Mouse (Mus musculus): Measurements from ENCODE around the gene Hspa1a.
"Not testable (repeated sequence)": the region's sequence is repeated elsewhere in the genome, so short reads cannot be mapped to it uniquely, and the experiment has no call there.

Gene Hspa1a

GRCm38 (mm10) chr17:34962841-34963240 lies 9.1 kb downstream of the Hspa1a start:
- no peak for DNase-seq

DNA sequence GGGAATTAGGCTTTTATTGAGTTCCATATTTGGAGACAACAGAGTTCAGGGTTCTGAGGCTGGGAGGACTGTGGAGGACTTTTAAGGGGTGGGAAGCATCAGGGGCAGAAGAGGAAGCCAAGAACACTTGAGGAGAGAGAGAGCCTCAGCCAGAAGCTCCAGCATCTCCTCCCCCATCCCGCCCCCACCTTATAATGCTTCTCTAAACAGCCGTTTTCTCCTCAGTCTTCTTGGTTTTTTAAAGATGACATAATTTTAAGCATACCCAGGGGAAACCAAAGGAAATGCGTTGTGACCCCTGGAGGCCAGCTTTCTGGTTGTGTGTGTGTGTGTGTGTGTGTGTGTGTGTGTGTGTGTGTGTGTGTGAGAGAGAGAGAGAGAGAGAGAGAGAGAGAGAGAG lies 9.8 kb downstream of the Hspa1a start:
- no peak for DNase-seq

GRCm38 (mm10) chr17:34960702-34961493 lies 11.1 kb downstream of the Hspa1a start:
- no peak for DNase-seq

- no peak for DNase-seq
Observed at GRCm38 (mm10) chr17:34959881-34960515, 12.0 kb downstream of the Hspa1a start.

GRCm38 (mm10) chr17:34959130-34959778 lies 12.7 kb downstream of the Hspa1a start, which contains the start of gene Hspa1b:
TSS of gene Hspa1b (minus strand) at chr17:34959238.
- peak; percentile 71 to 82 for DNase-seq

- DNase-seq: peak in 1 of 2 experiments; percentile 40
Observed at GRCm38 (mm10) chr17:34958734-34959129, 13.2 kb downstream of the Hspa1a start.

GRCm38 (mm10) chr17:34957966-34958365 lies 14.0 kb downstream of the Hspa1a start:
- DNase-seq: not testable (repeated sequence)

DNA sequence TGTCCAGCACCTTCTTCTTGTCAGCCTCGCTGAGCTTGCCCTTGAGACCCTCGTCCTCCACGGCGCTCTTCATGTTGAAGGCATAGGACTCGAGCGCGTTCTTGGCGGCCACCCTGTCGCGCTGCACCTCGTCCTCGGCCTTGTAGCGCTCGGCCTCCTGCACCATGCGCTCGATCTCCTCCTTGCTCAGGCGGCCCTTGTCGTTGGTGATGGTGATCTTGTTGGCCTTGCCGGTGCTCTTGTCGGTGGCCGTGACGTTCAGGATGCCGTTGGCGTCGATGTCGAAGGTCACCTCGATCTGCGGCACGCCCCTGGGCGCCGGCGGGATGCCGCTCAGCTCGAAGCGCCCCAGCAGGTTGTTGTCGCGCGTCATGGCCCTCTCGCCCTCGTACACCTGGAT lies 14.7 kb downstream of the Hspa1a start:
- not testable (repeated sequence) for DNase-seq

DNA sequence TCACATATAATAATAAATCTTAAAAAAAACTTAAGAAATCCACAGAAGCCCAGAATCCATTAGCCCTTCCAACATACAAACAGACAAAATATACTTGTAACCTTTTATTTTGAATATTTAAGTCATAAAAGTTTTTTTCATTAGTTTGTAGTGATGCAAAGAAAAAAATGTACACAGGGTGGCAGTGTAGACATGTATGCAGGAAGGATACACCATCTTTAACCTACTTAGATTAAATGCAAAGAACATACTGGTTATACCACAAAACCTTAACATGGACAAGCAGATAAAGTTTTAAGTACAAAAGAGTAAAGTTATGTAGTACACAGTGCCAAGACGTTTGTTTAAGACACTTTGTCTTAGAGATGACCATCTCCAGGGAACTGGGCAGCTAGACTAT lies 15.6 kb downstream of the Hspa1a start:
- DNase-seq: no peak

DNA sequence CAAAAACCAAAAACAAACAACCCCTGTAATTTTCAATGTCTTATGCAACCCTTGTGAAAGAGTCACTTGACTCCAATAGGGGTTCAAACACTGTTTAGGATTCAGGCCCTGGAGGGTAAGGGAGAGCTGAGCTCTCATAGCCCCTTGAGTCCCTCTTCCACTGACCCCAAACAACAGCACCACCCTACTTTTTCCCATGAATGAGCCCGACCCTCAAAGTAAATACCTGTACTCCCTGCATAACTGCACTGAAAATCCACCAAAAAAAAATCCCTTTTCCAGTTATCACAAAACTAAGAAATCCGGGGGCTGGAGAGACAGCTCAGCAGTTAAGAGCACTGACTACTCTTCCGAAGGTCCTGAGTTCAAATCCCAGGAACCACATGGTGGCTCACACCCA lies 16.1 kb downstream of the Hspa1a start:
- DNase-seq: no peak

DNA sequence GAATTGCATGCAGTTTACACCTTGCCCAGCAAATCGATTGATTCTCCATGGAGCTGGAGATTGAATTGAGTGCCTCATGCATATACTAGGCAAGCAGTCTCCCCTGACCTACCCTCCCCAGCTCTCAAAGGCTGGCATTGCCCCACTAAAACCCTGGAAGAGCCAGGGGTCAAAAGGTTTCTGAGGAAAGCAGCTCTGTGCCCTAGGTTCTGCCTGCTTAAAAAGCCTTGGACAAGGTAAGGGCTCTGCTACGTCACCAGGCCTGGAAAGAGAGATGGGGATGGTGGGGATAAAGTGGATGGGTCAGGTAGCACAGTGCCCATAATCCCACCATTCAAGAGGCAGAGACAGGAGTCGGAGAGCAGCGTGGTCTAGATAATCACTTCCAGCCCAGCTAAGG lies 17.1 kb downstream of the Hspa1a start:
- no peak for DNase-seq

DNA sequence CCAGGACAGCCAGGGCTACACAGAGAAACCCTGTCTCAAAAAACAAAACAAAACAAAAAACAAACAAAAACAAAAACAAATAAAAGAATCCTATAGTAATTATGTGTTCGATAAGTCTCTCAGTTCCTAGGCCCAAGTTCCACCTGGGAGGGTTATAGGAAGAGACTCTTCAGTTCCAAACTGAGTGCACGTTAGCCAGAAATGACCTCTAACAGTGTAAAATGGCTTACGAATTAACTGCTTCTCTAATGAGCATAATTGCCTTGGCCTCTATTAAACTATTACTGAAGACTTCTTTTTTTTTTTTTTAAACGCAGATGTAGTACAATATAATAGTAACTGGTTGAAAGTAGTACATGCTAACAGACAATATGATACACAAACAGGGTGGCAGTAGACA lies 18.1 kb downstream of the Hspa1a start:
- DNase-seq: no peak

DNA sequence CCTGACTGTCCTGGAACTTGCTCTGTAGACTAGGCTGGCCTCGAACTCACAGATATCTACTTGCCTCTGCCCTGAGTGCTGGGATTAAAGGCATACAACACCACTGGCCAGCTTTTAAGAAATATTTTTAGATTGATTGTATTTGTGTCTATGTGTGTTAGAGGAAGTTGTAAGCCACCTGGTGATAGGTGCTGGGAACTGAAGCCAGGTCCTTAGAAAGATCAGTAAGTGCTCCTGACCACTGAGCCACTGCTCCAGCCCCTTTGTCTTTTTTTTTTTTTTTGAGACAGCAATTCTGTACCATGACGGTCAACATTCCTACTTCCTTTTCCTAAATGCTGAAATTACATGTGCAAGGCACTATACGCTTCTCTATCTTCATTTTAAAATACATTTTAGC lies 18.7 kb downstream of the Hspa1a start:
- DNase-seq: no peak

DNA sequence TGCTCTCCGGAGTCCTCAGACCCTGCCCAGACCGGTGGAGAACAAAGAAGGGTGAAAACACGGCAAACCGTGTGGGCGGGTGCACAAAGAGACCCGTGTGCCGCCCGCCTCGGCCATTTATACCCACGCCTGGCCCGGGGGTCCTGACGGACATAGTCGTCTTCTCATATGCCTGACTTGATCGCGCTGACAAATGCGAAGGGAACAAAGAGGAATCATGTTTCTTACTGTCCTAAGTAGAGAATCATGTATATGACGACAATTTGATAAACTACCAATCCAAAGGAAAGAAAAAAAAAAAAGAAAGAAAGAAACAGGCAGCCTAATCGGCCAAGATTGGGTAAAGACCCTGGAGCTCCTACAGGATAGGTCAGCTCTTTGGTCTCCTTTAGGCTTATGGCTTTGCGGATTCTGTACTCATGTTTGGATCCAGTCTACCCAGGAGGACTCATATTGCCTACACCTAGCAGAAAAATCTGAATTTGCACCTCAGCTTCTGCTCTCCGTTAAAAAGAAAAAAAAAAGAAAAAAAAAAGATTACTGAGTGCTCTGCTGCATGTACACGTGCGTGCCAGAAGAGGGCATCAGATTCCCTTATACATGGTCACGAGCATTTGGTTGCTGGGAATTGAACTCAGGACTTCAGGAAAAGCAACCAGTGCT lies 19.4 kb downstream of the Hspa1a start:
- DNase-seq: peak; percentile 90 to 91

DNA sequence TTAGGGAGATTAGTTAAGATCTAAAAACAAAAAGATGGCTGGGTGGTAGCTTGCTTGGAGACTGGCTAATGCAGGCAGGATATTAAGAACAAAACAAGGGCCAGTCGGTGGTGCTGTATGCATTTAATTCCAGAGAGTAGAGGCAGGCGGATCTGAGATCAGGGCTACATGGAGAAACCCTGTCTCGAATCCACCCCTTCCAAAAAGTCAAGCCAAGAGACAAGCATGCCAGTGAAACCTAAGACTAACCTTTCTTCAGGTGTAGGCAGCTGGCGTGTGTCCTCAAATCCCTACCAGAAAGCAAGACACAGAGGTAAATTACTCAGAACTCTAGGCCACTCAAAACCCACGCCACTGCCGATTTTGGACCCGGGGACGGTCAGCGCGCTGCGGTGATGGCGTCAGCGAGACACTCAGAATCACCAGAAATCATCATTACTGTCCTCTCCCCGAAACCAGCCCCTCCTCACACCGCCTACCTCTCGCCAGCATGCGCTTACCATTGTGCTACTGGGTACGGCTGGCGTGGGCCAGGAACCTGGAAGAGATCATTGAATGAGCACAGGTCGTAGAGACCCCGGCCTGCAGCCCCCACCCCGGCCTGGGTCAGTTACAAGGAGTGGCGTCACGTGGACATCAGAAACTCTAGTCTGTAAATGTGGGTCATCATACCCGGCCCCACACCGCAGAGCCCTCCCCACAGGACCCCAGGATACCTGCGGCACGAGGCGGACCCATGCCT lies 20.1 kb downstream of the Hspa1a start:
- DNase-seq: no peak

- no peak for DNase-seq
Observed at GRCm38 (mm10) chr17:34950514-34951455, 21.2 kb downstream of the Hspa1a start.

GRCm38 (mm10) chr17:34949553-34949969 lies 22.4 kb downstream of the Hspa1a start:
- no peak for DNase-seq

- DNase-seq: not testable (repeated sequence)
Observed at GRCm38 (mm10) chr17:34948721-34949552, 23.0 kb downstream of the Hspa1a start.

GRCm38 (mm10) chr17:34947606-34948005 lies 24.4 kb downstream of the Hspa1a start:
- peak; percentile 33 to 45 for DNase-seq

DNA sequence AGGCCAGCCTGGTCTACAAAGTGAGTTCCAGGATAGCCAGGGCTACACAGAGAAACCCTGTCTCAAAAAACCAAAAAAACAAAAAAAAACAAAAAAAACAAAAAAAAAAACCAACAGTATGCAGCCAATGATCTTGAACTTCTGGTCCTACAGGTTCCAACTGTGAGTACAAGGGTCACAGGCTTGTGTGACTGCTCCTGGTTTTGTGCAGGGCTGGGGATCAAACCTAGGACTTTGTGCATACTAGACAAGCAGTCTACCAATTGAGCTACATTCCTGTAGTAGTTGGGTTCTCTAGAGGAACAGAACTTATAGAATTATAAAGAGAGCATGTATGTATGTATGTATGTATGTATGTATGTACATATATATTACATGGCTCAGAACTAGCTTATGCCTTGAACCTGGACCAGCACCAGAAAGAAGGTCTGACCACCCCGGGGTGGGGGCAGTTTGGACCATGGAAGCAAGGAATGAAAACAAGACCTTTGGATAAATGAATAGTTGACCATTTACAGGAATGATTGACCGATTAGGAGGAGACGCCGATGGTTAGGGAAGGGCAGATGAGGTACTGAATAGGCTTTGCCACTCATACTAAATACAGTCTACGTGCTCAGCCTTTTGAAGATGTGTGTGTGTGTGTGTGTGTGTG lies 25.3 kb downstream of the Hspa1a start:
- no peak for DNase-seq

Data from cerebellum, postnatal 14 days (tissue).